Mouse (Mus musculus) C2C12 (cell line): ENCODE measurements around the gene Aak1.

Experiments used
- CEBPB ChIP-seq: IDR thresholded peaks from one replicate; pipeline ENCODE4 v1.6.1; 2011; ENCODE audit warnings: low read depth, mild to moderate bottlenecking, control low read depth, moderate library complexity
- CTCF ChIP-seq: IDR thresholded peaks from one replicate; pipeline ENCODE4 v1.5.1; 2011; ENCODE audit not compliant: control insufficient read depth, insufficient read depth, insufficient read length

DNA sequence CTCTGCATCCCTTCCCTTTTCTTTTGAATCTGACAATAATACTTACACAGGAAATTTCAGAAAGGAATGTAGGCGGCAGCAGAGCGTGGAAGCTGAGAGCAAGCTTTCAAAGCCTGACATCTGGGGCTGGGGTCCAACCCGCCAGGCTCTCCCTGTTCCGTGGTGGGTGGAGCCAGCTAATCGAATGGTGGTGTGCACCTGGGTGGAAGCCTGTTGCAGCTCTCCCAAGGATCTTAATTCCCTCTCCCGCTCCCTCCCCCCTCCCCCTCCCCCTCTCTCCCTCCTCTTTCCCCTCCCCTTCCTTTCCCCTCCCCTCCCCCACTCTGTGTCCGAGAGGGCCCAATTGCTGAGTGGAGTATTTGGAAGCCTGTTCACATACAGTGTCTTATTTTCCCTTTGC is 33.9 kb upstream of the Aak1 start:
- no peak for TF ChIP-seq CTCF
- no peak for TF ChIP-seq CEBPB
